Mouse (Mus musculus) myocyte (in vitro differentiated cells): ENCODE results near the gene Nmrk2.

Experiments
- CEBPB ChIP-seq: IDR thresholded peaks from 2 replicates; pipeline ENCODE4 v1.6.1; 2011; ENCODE audit warnings: mild to moderate bottlenecking, moderate library complexity; ENCODE audit not compliant: poor library complexity, insufficient read depth, severe bottlenecking
- E2F4 ChIP-seq: IDR thresholded peaks from one replicate; pipeline ENCODE4 v1.6.1; 2011; ENCODE audit warnings: mild to moderate bottlenecking, control low read depth, moderate library complexity; ENCODE audit not compliant: insufficient read depth
- MAX ChIP-seq: IDR thresholded peaks from one replicate; pipeline ENCODE4 v1.6.1; 2011; ENCODE audit warnings: low read depth, mild to moderate bottlenecking, control low read depth
- MYOD1 ChIP-seq, 3 experiments: IDR thresholded peaks; one replicate each; pipeline ENCODE4 v1.6.1; 2011; ENCODE audit warnings: control low read depth in 2 of 3, low read depth in 2 of 3, mild to moderate bottlenecking in 2 of 3, moderate library complexity in 1 of 3; ENCODE audit not compliant: insufficient read length in 2 of 3, control insufficient read depth in 1 of 3
- MYOG ChIP-seq, 3 experiments: IDR thresholded peaks; one replicate each; pipeline ENCODE4 v1.6.1; 2011; ENCODE audit warnings: control low read depth in 2 of 3, low read depth in 2 of 3, mild to moderate bottlenecking in 2 of 3; ENCODE audit not compliant: insufficient read length in 2 of 3, control insufficient read depth in 1 of 3, insufficient read depth in 1 of 3
- POLR2A ChIP-seq: IDR thresholded peaks from one replicate; pipeline ENCODE4 v1.6.1; 2011; ENCODE audit warnings: low read depth, mild to moderate bottlenecking, control low read depth, moderate library complexity; ENCODE audit not compliant: insufficient read length
- POLR2AphosphoS2 ChIP-seq: IDR thresholded peaks from one replicate; pipeline ENCODE4 v1.6.1; 2011; ENCODE audit warnings: low read depth, control low read depth; ENCODE audit not compliant: insufficient read length
- TCF12 ChIP-seq: IDR thresholded peaks from one replicate; pipeline ENCODE4 v1.6.1; 2011; ENCODE audit warnings: mild to moderate bottlenecking, control low read depth; ENCODE audit not compliant: poor library complexity, insufficient read depth, severe bottlenecking
- TCF3 ChIP-seq: IDR thresholded peaks from one replicate; pipeline ENCODE4 v1.6.1; 2011; ENCODE audit warnings: low read depth, control low read depth; ENCODE audit not compliant: insufficient read length
- USF1 ChIP-seq: IDR thresholded peaks from one replicate; pipeline ENCODE4 v1.6.1; 2011; ENCODE audit warnings: low read depth, mild to moderate bottlenecking, control low read depth, moderate library complexity

GRCm38 (mm10) chr10:81192270-81192967 is 9.4 kb downstream of the Nmrk2 start:
- TF ChIP-seq POLR2A (peak; percentile 81), MAX (no peak), POLR2AphosphoS2 (peak; percentile 95), MYOD1 (IDR thresholded peaks at IDR 0.05; ENCODE audit: control insufficient read depth in 1 of 3, insufficient read length in 2 of 3, low read depth in 2 of 3) (peak in 1 of 3 experiments; percentile 8), E2F4 (no peak), USF1 (no peak), TCF12 (no peak), TCF3 (no peak), MYOG (IDR thresholded peaks at IDR 0.05; ENCODE audit: control insufficient read depth in 1 of 3, insufficient read depth in 1 of 3, insufficient read length in 2 of 3, low read depth in 2 of 3) (peak in 2 of 3 experiments; percentile 14 to 44), CEBPB (no peak)
